Mouse (Mus musculus) urinary bladder, postnatal 14 days (tissue): ENCODE data around the gene Ncapg2.

Source experiments
- DNase-seq: peaks from one replicate; pipeline ENCODE4 v3.0.0; 2021; ENCODE audit warnings: low spot score

Ncapg2 gene

GRCm38 (mm10) chr12:116442184-116442583 is 37.0 kb downstream of the Ncapg2 start:
- DNase-seq, result no peak

GRCm38 (mm10) chr12:116449536-116449935 is 44.3 kb downstream of the Ncapg2 start:
- no peak for DNase-seq

GRCm38 (mm10) chr12:116460379-116461065 is 55.3 kb downstream of the Ncapg2 start:
- DNase-seq, result no peak

- DNase-seq, result no peak
Observed at GRCm38 (mm10) chr12:116467030-116467429, 61.8 kb downstream of the Ncapg2 start.

- no peak for DNase-seq
Observed at GRCm38 (mm10) chr12:116468348-116468747, 63.1 kb downstream of the Ncapg2 start.

GRCm38 (mm10) chr12:116469096-116469495 is 63.9 kb downstream of the Ncapg2 start:
- DNase-seq, result no peak

GRCm38 (mm10) chr12:116473264-116473663 is 68.1 kb downstream of the Ncapg2 start:
- no peak for DNase-seq

GRCm38 (mm10) chr12:116473761-116474160 is 68.6 kb downstream of the Ncapg2 start:
- no peak for DNase-seq

- DNase-seq, result no peak
Observed at GRCm38 (mm10) chr12:116474676-116475075, 69.5 kb downstream of the Ncapg2 start.

GRCm38 (mm10) chr12:116478771-116479170 is 73.6 kb downstream of the Ncapg2 start:
- no peak for DNase-seq

GRCm38 (mm10) chr12:116481921-116482320 is 76.7 kb downstream of the Ncapg2 start:
- no peak for DNase-seq

GRCm38 (mm10) chr12:116483581-116483980 is 78.4 kb downstream of the Ncapg2 start:
- DNase-seq, result no peak

GRCm38 (mm10) chr12:116484991-116485390 is 79.8 kb downstream of the Ncapg2 start:
- no peak for DNase-seq

GRCm38 (mm10) chr12:116485591-116486403 is 80.6 kb downstream of the Ncapg2 start, which contains the start of gene Ptprn2:
Ptprn2 (plus strand) TSS chr12:116485720.
- peak; percentile 60 for DNase-seq

- no peak for DNase-seq
Observed at GRCm38 (mm10) chr12:116486404-116486730, 81.2 kb downstream of the Ncapg2 start.

- DNase-seq, result no peak
Observed at GRCm38 (mm10) chr12:116488836-116489235, 83.6 kb downstream of the Ncapg2 start.

GRCm38 (mm10) chr12:116490575-116491356 is 85.6 kb downstream of the Ncapg2 start:
- DNase-seq, result no peak

GRCm38 (mm10) chr12:116498666-116499065 is 93.5 kb downstream of the Ncapg2 start:
- DNase-seq, result no peak

GRCm38 (mm10) chr12:116500652-116501051 is 95.5 kb downstream of the Ncapg2 start:
- no peak for DNase-seq

- DNase-seq, result no peak
Observed at GRCm38 (mm10) chr12:116512482-116512881, 107.3 kb downstream of the Ncapg2 start.
